Mouse (Mus musculus): ENCODE measurements around the gene Gm45837. TPM values are rescaled to one million over a fixed set of nuclear protein-coding genes. Genes with fewer than 3 reads are reported as not detected.
A peak's percentile ranks its signal among the peaks of the same experiment; 100 is the strongest.

The Gm45837 gene
- polyA plus RNA-seq, 1 experiment from 2014 or later: not detected

GRCm38 (mm10) chr7:101461571-101461970, 50.9 kb downstream of the Gm45837 start:
- Histone ChIP-seq H3K4me3 (ENCODE audit: low read depth, low read length) (no peak overlapping the region), H3K27me3 (ENCODE audit: control insufficient read depth, insufficient read depth, low read length) (no peaks in the 10 kb centered on the region), H3K4me2 (replicated peaks; ENCODE audit: low read depth, low read length) (no peak overlapping the region), H3K9me3 (ENCODE audit: control insufficient read depth, low read length) (no peaks in the 10 kb centered on the region), H3K4me1 (replicated peaks; ENCODE audit: control insufficient read depth, insufficient read depth, low read length) (no peaks in the 10 kb centered on the region), H3K36me3 (ENCODE audit: control insufficient read depth, insufficient read depth, low read length) (no peaks in the 10 kb centered on the region), H3K9ac (ENCODE audit: low read depth, low read length) (no peak overlapping the region), H3K27ac (ENCODE audit: low read depth, low read length) (no peak overlapping the region)
- WGBS: 87% methylated on average over 11 of the region's 11 CpGs
- ATAC-seq (ENCODE audit: low FRiP score) (no peak), DNase-seq (ENCODE audit: low spot score) (no peak)

GRCm38 (mm10) chr7:101462327-101463068, 51.8 kb downstream of the Gm45837 start:
- Histone ChIP-seq H3K4me3 (ENCODE audit: low read depth, low read length) (no peak overlapping the region), H3K27ac (ENCODE audit: low read depth, low read length) (no peak overlapping the region), H3K36me3 (ENCODE audit: control insufficient read depth, insufficient read depth, low read length) (no peaks in the 10 kb centered on the region), H3K4me2 (replicated peaks; ENCODE audit: low read depth, low read length) (no peak overlapping the region), H3K4me1 (replicated peaks; ENCODE audit: control insufficient read depth, insufficient read depth, low read length) (no peaks in the 10 kb centered on the region), H3K9me3 (ENCODE audit: control insufficient read depth, low read length) (no peaks in the 10 kb centered on the region), H3K9ac (ENCODE audit: low read depth, low read length) (no peak overlapping the region), H3K27me3 (ENCODE audit: control insufficient read depth, insufficient read depth, low read length) (no peaks in the 10 kb centered on the region)
- DNase-seq (ENCODE audit: low spot score) (no peak), ATAC-seq (ENCODE audit: low FRiP score) (no peak)
- 76% methylated on average over 14 of the region's 14 CpGs for WGBS

GRCm38 (mm10) chr7:101463665-101464271, 53.1 kb downstream of the Gm45837 start:
- Histone ChIP-seq H3K9ac (ENCODE audit: low read depth, low read length) (no peak overlapping the region), H3K4me2 (replicated peaks; ENCODE audit: low read depth, low read length) (no peak overlapping the region), H3K36me3 (ENCODE audit: control insufficient read depth, insufficient read depth, low read length) (no peaks in the 10 kb centered on the region), H3K4me3 (ENCODE audit: low read depth, low read length) (no peak overlapping the region), H3K27me3 (ENCODE audit: control insufficient read depth, insufficient read depth, low read length) (no peaks in the 10 kb centered on the region), H3K9me3 (ENCODE audit: control insufficient read depth, low read length) (no peaks in the 10 kb centered on the region), H3K4me1 (replicated peaks; ENCODE audit: control insufficient read depth, insufficient read depth, low read length) (no peaks in the 10 kb centered on the region), H3K27ac (ENCODE audit: low read depth, low read length) (no peak overlapping the region)
- no peak for DNase-seq (ENCODE audit: low spot score)
- WGBS: 76% methylated on average over 11 of the region's 11 CpGs
- ATAC-seq (ENCODE audit: low FRiP score): no peak

DNA sequence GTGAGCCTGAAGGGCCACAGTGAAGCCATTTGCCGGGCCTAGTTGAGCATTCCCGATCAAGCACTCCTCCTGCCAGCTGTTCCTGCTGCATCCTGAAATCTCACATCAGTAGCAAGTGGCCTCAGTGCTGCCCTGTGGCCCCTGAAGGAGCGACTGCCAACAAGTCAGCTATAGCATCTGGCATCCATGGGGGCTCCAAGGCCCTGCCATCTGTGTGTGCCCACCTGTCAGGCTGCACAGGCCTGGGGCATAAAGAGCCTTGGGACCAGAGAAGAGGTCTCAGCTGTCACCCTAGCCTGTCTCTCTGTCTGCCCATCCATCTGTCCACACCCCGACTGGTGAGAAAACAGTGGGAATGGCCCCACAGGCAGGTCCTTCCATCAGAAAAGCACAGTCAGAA, 54.2 kb downstream of the Gm45837 start:
- no peaks in the 10 kb centered on the region for H3K4me1 ChIP-seq (replicated peaks; ENCODE audit: control insufficient read depth, insufficient read depth, low read length)
- no peak overlapping the region for H3K4me2 ChIP-seq (replicated peaks; ENCODE audit: low read depth, low read length)
- no peaks in the 10 kb centered on the region for H3K27me3 ChIP-seq (ENCODE audit: control insufficient read depth, insufficient read depth, low read length)
- H3K9me3 ChIP-seq (ENCODE audit: control insufficient read depth, low read length): no peaks in the 10 kb centered on the region
- DNase-seq (ENCODE audit: low spot score): no peak
- H3K27ac ChIP-seq (ENCODE audit: low read depth, low read length): no peak overlapping the region
- H3K9ac ChIP-seq (ENCODE audit: low read depth, low read length): no peak overlapping the region
- no peak for ATAC-seq (ENCODE audit: low FRiP score)
- no peaks in the 10 kb centered on the region for H3K36me3 ChIP-seq (ENCODE audit: control insufficient read depth, insufficient read depth, low read length)
- 71% methylated on average over 4 of the region's 4 CpGs for WGBS
- no peak overlapping the region for H3K4me3 ChIP-seq (ENCODE audit: low read depth, low read length)

GRCm38 (mm10) chr7:101465392-101465791, 54.7 kb downstream of the Gm45837 start:
- no peaks in the 10 kb centered on the region for H3K9me3 ChIP-seq (ENCODE audit: control insufficient read depth, low read length)
- no peak overlapping the region for H3K4me3 ChIP-seq (ENCODE audit: low read depth, low read length)
- 46% methylated on average over 14 of the region's 14 CpGs for WGBS
- no peak overlapping the region for H3K4me2 ChIP-seq (replicated peaks; ENCODE audit: low read depth, low read length)
- DNase-seq (ENCODE audit: low spot score) (peak; percentile 30), ATAC-seq (ENCODE audit: low FRiP score) (no peak)
- H3K27ac ChIP-seq (ENCODE audit: low read depth, low read length): no peak overlapping the region
- no peaks in the 10 kb centered on the region for H3K4me1 ChIP-seq (replicated peaks; ENCODE audit: control insufficient read depth, insufficient read depth, low read length)
- H3K9ac ChIP-seq (ENCODE audit: low read depth, low read length): no peak overlapping the region
- H3K36me3 ChIP-seq (ENCODE audit: control insufficient read depth, insufficient read depth, low read length): no peaks in the 10 kb centered on the region
- H3K27me3 ChIP-seq (ENCODE audit: control insufficient read depth, insufficient read depth, low read length): no peaks in the 10 kb centered on the region

- Histone ChIP-seq H3K9me3 (ENCODE audit: control insufficient read depth, low read length) (no peaks in the 10 kb centered on the region), H3K9ac (ENCODE audit: low read depth, low read length) (no peak overlapping the region), H3K4me3 (ENCODE audit: low read depth, low read length) (no peak overlapping the region), H3K27me3 (ENCODE audit: control insufficient read depth, insufficient read depth, low read length) (no peaks in the 10 kb centered on the region), H3K4me1 (replicated peaks; ENCODE audit: control insufficient read depth, insufficient read depth, low read length) (no peaks in the 10 kb centered on the region), H3K36me3 (ENCODE audit: control insufficient read depth, insufficient read depth, low read length) (no peaks in the 10 kb centered on the region), H3K4me2 (replicated peaks; ENCODE audit: low read depth, low read length) (no peak overlapping the region), H3K27ac (ENCODE audit: low read depth, low read length) (no peak overlapping the region)
- DNase-seq (ENCODE audit: low spot score): no peak
- no peak for ATAC-seq (ENCODE audit: low FRiP score)
- WGBS: 80% methylated on average over 8 of the region's 8 CpGs
Measured at GRCm38 (mm10) chr7:101465850-101466580, 55.3 kb downstream of the Gm45837 start.

GRCm38 (mm10) chr7:101466581-101467081, 55.9 kb downstream of the Gm45837 start:
- 93% methylated on average over 6 of the region's 6 CpGs for WGBS
- Histone ChIP-seq H3K9ac (ENCODE audit: low read depth, low read length) (no peak overlapping the region), H3K4me3 (ENCODE audit: low read depth, low read length) (no peak overlapping the region), H3K4me2 (replicated peaks; ENCODE audit: low read depth, low read length) (no peak overlapping the region), H3K36me3 (ENCODE audit: control insufficient read depth, insufficient read depth, low read length) (no peaks in the 10 kb centered on the region), H3K4me1 (replicated peaks; ENCODE audit: control insufficient read depth, insufficient read depth, low read length) (no peaks in the 10 kb centered on the region), H3K27me3 (ENCODE audit: control insufficient read depth, insufficient read depth, low read length) (no peaks in the 10 kb centered on the region), H3K27ac (ENCODE audit: low read depth, low read length) (no peak overlapping the region), H3K9me3 (ENCODE audit: control insufficient read depth, low read length) (no peaks in the 10 kb centered on the region)
- ATAC-seq (ENCODE audit: low FRiP score) (no peak), DNase-seq (ENCODE audit: low spot score) (no peak)

DNA sequence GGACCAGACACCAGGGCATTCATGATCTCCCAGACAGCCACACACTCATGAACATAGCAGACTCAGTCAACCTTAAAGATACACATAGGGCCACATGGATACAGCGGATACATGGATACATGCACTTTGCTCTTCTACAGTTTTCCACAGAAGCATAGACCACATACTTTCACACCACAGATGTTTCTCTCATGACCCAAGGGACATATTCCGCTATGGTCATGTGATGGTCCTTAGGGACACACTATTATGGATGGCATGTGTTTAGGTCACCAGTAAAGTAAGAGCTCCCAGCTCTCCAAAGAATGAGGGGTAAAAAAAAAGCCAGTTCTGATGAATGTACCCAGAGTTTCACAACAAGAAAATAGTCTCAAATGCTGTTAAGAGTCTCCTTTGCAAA, 60.7 kb downstream of the Gm45837 start:
- WGBS: 91% methylated on average over 2 of the region's 2 CpGs
- ATAC-seq (ENCODE audit: low FRiP score) (no peak), DNase-seq (ENCODE audit: low spot score) (no peak)
- Histone ChIP-seq H3K9me3 (ENCODE audit: control insufficient read depth, low read length) (no peaks in the 10 kb centered on the region), H3K4me1 (replicated peaks; ENCODE audit: control insufficient read depth, insufficient read depth, low read length) (no peaks in the 10 kb centered on the region), H3K4me2 (replicated peaks; ENCODE audit: low read depth, low read length) (no peak overlapping the region), H3K27me3 (ENCODE audit: control insufficient read depth, insufficient read depth, low read length) (no peaks in the 10 kb centered on the region), H3K9ac (ENCODE audit: low read depth, low read length) (no peak overlapping the region), H3K36me3 (ENCODE audit: control insufficient read depth, insufficient read depth, low read length) (no peaks in the 10 kb centered on the region), H3K27ac (ENCODE audit: low read depth, low read length) (no peak overlapping the region), H3K4me3 (ENCODE audit: low read depth, low read length) (no peak overlapping the region)
